Mouse (Mus musculus): ENCODE results near the gene Gstt1. TPM values are rescaled to one million over a fixed set of nuclear protein-coding genes. Genes with fewer than 3 reads are reported as not detected.

The Gstt1 gene
- polyA plus RNA-seq, 1 experiment from 2014 or later, result 17.3 TPM

DNA sequence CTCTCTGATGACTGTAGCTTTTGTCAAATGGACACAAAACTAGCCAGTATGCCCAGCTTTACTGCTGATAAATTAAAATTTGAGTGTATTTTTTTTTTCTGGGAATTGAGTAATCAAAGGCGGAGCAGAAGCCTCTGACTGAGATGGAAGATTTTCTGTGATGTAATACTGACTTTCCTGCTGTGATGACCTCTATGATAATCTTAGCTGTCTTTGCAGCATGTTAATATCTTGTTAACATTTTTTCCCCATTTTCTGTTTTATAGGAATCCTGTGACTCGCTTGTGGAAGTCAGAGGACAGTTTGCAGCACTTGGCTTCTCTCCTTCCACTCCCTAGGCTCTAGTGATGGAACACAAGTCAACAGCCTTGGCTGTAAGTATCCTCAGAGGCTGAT lies 31.9 kb upstream of the Gstt1 start:
- 84% methylated on average over 2 of the region's 2 CpGs for WGBS
- Histone ChIP-seq H3K27me3 (ENCODE audit: insufficient read depth, poor library complexity, severe bottlenecking) (peaks cover 20% of the 10 kb centered on the region), H3K4me1 (peaks cover 18% of the 10 kb centered on the region), H3K9me3 (no peaks in the 10 kb centered on the region), H3K27ac (no peak overlapping the region), H3K36me3 (no peaks in the 10 kb centered on the region), H3K4me3 (no peak overlapping the region)
- no peak for DNase-seq (ENCODE audit: low spot score)

DNA sequence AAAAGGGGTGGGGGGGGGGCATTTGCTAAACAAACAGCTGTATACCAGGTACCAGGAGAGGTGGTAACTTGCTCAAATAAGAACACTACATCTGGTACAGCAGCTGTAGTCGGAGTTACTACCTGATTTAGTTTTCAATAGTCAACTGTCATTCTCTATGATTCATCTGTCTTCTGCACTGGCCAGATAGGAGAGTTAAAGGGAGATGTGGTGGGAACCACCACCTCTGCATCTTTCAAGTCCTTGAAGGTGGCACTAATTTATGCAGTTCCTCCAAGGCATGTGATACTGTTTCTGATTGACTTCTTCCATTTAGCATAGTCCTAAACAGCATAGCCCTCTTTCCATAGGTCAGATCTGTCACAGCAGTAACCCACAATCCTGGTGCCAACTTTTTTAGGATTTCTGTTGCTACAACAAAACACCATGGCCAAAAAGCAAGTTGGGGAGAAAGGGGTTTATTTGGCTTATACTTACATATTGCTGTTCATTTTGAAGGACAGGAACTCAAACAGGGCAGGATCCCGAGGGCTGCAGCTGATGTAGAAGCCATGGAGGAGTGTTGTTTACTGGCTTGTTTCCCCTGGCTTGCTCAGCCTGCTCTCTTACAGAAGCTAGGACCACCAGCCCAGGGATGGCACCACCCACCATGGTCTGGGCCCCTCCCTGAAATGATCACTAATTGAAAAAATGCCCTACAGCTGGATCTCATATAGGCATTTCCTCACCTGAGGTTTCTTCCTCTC lies 31.3 kb upstream of the Gstt1 start:
- no peaks in the 10 kb centered on the region for H3K36me3 ChIP-seq
- peaks cover 20% of the 10 kb centered on the region for H3K27me3 ChIP-seq (ENCODE audit: insufficient read depth, poor library complexity, severe bottlenecking)
- WGBS, result 74% methylated on average over 2 of the region's 2 CpGs
- peaks cover 15% of the 10 kb centered on the region for H3K4me1 ChIP-seq
- no peak for DNase-seq (ENCODE audit: low spot score)
- no peak overlapping the region for H3K27ac ChIP-seq
- no peak overlapping the region for H3K4me3 ChIP-seq
- no peaks in the 10 kb centered on the region for H3K9me3 ChIP-seq

DNA sequence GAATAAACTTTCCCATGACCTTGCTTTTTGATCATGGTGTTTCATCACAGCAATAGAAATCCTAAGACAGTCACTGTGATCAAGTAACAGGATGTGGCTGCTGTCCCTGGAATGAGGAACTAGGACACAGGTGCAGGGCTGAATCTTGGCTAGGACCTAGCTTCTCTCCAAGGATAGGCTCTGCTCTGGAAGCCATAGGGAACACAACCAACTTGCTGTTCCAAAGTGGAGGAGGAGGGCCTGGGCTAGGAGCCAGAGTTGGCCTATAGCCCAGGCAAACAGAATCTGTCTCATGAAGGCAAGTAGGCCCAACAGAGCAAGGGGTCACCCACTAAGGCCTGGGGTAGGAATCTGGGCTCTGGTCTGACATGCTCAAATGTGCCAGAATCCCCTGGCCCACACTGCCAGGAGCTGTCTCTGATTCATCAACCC lies 30.1 kb upstream of the Gstt1 start:
- peaks cover 13% of the 10 kb centered on the region for H3K27me3 ChIP-seq (ENCODE audit: insufficient read depth, poor library complexity, severe bottlenecking)

DNA sequence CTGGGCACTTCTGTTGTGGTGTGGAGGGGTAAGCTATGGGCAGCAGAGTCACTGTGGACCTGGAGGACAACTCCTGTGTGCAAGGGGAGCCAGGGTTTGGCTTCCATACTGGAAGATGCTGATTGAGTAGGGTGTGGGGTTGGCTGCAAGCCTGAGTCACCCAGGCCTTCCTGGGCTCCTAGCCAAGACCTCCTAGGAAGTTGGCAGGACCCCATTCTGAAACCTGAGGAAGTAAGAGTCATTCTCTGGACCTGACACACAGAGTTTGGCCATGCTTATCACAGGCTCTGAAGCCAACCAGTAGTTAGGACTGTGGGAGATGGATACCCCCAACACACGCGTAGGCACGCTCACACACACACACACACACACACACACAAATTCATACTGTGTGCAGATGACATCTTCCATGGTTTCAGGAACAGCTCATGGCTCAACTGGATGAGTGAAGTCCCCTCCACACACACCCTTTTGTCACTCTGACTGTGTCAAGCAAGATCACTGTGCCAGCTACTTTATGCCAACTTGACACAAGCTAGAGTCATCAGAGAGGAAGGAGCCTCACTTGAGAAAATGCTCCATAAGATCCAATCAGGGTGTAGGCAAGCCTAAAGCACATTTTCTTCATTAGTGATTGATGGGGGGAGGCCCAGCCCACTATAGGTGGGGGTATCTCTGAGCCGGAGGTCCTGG lies 29.4 kb upstream of the Gstt1 start:
- 83% methylated on average over 4 of the region's 4 CpGs for WGBS
- H3K27me3 ChIP-seq (ENCODE audit: insufficient read depth, poor library complexity, severe bottlenecking), result peaks cover 6% of the 10 kb centered on the region
- no peak for DNase-seq (ENCODE audit: low spot score)
- H3K4me1 ChIP-seq, result no peaks in the 10 kb centered on the region
- no peaks in the 10 kb centered on the region for H3K36me3 ChIP-seq
- no peaks in the 10 kb centered on the region for H3K9me3 ChIP-seq
- no peak overlapping the region for H3K4me3 ChIP-seq
- no peak overlapping the region for H3K27ac ChIP-seq

More for the DNA sequence above, 30.1 kb upstream of the Gstt1 start:
- Histone ChIP-seq H3K4me1 (peaks cover 3% of the 10 kb centered on the region; the same call in 1 of the 2 replicates), H3K9me3 (no peaks in the 10 kb centered on the region), H3K36me3 (no peaks in the 10 kb centered on the region), H3K4me3 (no peak overlapping the region), H3K27ac (no peak overlapping the region)
- DNase-seq (ENCODE audit: low spot score), result no peak

DNA sequence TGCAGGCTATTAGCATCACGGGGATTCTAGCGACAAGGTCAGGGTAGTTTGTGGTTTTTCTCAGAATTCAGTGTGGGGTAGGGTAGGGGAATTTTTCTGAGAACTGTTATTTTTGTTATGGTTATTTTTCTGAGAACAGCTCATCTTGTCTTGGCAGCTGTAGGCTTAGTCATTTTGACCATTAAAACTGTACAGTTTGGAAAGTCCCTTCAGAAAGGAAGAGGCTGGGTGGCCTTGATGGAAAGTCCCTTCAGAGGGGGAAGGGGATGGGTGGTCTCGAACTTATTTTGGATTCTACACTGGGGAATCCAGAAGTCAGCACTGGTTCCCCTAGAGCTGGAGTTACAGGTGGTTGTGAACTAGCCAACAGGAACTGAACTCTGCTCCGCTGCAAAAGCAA lies 26.1 kb upstream of the Gstt1 start:
- 80% methylated on average over 4 of the region's 4 CpGs for WGBS
- Histone ChIP-seq H3K9me3 (no peaks in the 10 kb centered on the region), H3K4me1 (no peaks in the 10 kb centered on the region)

DNA sequence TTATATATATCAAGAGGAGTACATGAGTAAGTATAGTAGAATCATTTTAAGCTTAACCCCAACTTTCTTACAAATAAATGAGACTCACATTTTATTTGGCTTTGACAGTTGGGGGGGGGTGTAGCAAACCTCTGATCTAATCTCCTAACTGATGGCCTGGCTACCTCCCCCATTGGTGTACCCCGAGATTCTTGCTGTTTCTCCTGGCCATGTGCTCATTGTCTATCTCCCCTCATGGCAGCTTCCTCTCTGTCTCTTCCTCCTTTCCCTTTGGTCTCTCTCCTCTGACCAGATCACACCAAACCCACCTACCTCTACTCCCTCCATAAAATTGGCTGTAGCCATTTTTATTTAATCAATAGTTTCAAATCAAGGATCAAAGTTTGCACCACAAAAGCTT lies 25.4 kb upstream of the Gstt1 start:
- no peak for DNase-seq (ENCODE audit: low spot score)
- no peaks in the 10 kb centered on the region for H3K36me3 ChIP-seq
- 87% methylated on average over 1 of the region's 1 CpGs for WGBS
- no peaks in the 10 kb centered on the region for H3K27me3 ChIP-seq (ENCODE audit: insufficient read depth, poor library complexity, severe bottlenecking)
- no peak overlapping the region for H3K27ac ChIP-seq
- H3K9me3 ChIP-seq, result no peaks in the 10 kb centered on the region
- H3K4me1 ChIP-seq, result no peaks in the 10 kb centered on the region
- H3K4me3 ChIP-seq, result no peak overlapping the region

More for the DNA sequence above, 26.1 kb upstream of the Gstt1 start:
- H3K27ac ChIP-seq, result no peak overlapping the region
- no peak for DNase-seq (ENCODE audit: low spot score)
- H3K27me3 ChIP-seq (ENCODE audit: insufficient read depth, poor library complexity, severe bottlenecking), result no peaks in the 10 kb centered on the region
- no peaks in the 10 kb centered on the region for H3K36me3 ChIP-seq
- H3K4me3 ChIP-seq, result no peak overlapping the region

DNA sequence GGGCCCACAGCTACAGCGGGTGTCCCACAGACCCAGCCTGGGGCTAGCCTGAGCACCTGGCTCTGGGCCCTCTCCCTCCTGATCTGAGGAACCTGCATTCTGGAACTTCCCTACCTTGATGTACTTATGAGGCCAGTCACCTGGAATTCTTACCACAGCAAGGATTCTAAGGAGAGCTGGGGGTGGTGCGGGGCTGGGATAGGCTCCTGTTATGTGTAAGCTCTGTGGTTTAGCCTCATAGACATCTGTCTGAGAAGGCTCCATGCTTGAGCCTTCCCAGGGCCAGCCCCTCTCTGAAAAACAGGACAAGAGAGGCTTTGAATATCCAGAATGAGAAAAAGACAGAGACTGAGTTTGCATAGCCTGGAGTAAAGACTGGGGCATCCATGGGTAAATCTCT lies 24.1 kb upstream of the Gstt1 start, which contains the start of gene Gstt4:
Gstt4 (minus strand) TSS at position 101 of the 400 bp plus-strand sequence.
- Histone ChIP-seq H3K9me3 (no peaks in the 10 kb centered on the region), H3K36me3 (no peaks in the 10 kb centered on the region), H3K27ac (no peak within 1 kb of the TSS), H3K4me3 (no peak within 1 kb of the TSS), H3K4me1 (no peaks in the 10 kb centered on the region), H3K27me3 (ENCODE audit: insufficient read depth, poor library complexity, severe bottlenecking) (no peaks in the 10 kb centered on the region)
- 86% methylated on average over 2 of the region's 2 CpGs for WGBS
- no peak for DNase-seq (ENCODE audit: low spot score)

DNA sequence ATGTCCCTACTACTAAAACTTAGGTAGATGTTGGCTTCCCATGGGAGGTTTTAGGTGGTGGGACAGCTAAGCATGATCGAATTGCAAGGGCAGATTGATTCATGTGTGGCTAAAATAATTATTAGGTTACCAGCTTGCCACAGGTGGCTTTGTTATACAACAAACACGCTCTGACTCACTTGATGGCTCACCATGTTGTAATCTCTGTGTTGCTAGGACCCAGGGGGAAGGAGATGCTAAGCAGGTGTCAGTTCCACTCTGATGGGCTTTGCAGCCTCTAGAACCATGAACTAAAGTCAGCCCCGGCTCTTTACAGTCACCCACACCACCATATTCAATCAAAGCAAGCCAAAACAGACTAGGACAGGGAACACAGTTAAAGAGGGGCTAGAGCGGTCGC lies 21.5 kb upstream of the Gstt1 start:
- 80% methylated on average over 5 of the region's 5 CpGs for WGBS
- Histone ChIP-seq H3K4me1 (no peaks in the 10 kb centered on the region), H3K9me3 (no peaks in the 10 kb centered on the region), H3K4me3 (no peak overlapping the region), H3K27ac (no peak overlapping the region), H3K36me3 (no peaks in the 10 kb centered on the region), H3K27me3 (ENCODE audit: insufficient read depth, poor library complexity, severe bottlenecking) (no peaks in the 10 kb centered on the region)
- DNase-seq (ENCODE audit: low spot score), result no peak

DNA sequence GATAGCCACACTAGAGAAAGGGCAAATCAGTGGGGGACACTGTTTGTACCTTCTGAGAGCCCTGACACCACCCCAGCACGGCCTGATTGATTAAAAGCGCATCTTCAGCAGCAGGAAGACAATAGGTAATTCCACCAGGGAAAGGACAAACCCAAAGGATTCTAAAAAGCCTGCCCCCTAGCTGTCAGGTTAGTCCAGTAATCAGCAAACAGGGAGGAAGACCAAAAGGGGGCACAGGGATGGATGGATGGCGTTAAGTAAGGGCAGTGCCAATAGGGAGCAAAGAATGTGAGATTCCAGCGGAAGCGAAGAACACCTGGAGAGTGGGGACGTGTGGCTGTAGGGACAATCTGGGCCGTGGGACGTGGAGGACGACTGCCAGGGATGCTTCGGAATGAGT lies 20.3 kb upstream of the Gstt1 start:
- Histone ChIP-seq H3K4me1 (no peaks in the 10 kb centered on the region), H3K4me3 (no peak overlapping the region), H3K36me3 (no peaks in the 10 kb centered on the region), H3K27ac (no peak overlapping the region), H3K27me3 (ENCODE audit: insufficient read depth, poor library complexity, severe bottlenecking) (no peaks in the 10 kb centered on the region), H3K9me3 (no peaks in the 10 kb centered on the region)
- no peak for DNase-seq (ENCODE audit: low spot score)
- WGBS, result 52% methylated on average over 10 of the region's 10 CpGs

DNA sequence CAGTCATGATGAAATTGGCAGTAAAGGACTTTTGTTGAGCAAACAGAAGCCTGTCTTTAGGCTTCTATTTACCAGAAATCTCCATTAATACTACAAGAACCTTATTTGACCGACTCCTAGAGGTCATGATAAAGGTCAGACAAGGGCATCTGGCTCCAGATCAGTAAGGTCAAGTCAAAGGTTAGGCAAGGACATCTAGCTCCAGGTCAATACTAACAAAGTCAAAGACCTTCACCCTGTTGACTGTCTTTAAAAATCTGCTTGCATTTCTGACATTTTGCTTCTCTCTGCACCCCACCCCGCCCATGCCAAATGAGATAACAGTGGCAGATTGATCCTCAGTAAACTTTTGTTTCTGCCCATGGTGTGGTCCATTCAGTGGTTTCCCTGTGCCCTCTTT lies 5.8 kb upstream of the Gstt1 start:
- no peak for DNase-seq (ENCODE audit: low spot score)
- Histone ChIP-seq H3K36me3 (no peaks in the 10 kb centered on the region), H3K4me3 (no peak overlapping the region), H3K9me3 (no peaks in the 10 kb centered on the region), H3K27ac (no peak overlapping the region), H3K27me3 (ENCODE audit: insufficient read depth, poor library complexity, severe bottlenecking) (peaks cover 6% of the 10 kb centered on the region), H3K4me1 (no peaks in the 10 kb centered on the region)
- 73% methylated on average over 2 of the region's 2 CpGs for WGBS

DNA sequence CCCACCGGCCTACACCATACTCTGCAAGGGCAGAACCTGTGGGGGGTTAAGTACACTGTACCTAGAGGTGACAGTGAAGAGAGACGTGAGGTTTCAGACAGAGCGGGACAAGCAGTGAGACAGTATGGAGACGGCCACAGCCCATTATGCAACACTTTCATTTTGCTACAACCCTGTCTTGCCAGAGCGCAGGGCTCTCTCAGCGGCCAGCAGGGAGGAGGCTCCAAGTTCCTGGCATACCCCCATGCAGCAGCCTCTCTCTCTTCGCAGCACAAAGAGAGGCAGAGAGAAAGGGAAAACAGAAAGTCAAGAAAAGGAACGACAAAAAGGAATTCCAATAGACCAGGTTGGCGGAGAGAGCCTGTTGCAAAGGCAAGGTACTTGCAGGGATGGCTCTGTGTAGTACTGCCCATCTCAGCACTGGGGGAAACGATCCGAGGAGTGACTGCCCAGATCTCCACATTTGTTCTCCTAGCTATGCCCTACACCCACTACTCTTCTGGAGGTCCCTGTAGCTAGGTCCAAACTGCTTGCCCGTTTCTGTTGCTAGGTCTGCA lies 687 bp downstream of the Gstt1 start:
- no peak for DNase-seq (ENCODE audit: low spot score)
- WGBS, result 2% methylated on average over 12 of the region's 12 CpGs

DNA sequence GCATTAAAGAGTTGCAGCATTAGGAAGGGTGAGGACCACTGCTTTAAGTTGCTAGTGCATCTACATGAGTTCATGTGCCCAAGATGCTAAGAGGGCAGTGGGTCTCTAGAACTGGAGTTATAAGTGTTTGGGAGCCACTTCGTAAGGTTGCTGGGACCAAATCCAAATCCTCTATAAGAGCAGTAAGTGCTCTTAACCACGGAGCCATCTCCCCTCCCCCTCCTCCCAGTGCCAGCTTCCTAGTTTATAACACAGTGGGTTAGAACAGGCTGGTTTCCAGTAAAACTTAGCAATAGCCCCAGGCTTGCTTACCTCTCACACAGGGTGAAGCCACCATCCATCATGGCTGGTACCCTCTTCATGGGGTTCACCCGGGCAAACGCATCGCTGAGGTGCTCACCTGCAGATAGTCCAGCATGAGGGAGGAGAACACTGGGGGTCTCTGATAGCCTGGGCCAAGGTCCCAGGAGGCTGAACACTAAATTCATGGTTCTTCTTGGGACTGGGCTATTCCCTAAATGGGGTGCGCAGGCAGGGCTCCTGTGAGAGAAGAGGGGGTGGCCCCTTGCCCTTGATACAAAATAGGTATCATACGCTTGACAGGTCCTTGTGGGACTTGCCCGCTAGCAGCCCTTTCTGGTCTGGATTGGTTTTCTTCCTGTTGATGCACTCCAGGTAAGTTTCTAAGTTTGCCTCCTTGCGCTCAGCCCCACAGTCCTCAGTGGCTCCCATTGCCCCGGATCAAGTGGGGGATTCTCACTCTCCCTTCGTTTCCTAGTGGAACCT lies 1.5 kb downstream of the Gstt1 start:
- Histone ChIP-seq H3K4me3 (peak overlapping the region; percentile 58), H3K4me1 (peaks cover 19% of the 10 kb centered on the region), H3K27me3 (ENCODE audit: insufficient read depth, poor library complexity, severe bottlenecking) (peaks cover 11% of the 10 kb centered on the region), H3K9me3 (no peaks in the 10 kb centered on the region), H3K36me3 (no peaks in the 10 kb centered on the region), H3K27ac (peak overlapping the region; percentile 48; the same call in 1 of the 2 replicates)
- DNase-seq (ENCODE audit: low spot score), result no peak
- 34% methylated on average over 11 of the region's 11 CpGs for WGBS

More for the DNA sequence above, 687 bp downstream of the Gstt1 start:
- H3K36me3 ChIP-seq, result no peaks in the 10 kb centered on the region
- H3K4me3 ChIP-seq, result peak overlapping the region; percentile 58
- peaks cover 11% of the 10 kb centered on the region for H3K27me3 ChIP-seq (ENCODE audit: insufficient read depth, poor library complexity, severe bottlenecking)
- H3K4me1 ChIP-seq, result peaks cover 19% of the 10 kb centered on the region
- H3K27ac ChIP-seq, result peak overlapping the region; percentile 48
- no peaks in the 10 kb centered on the region for H3K9me3 ChIP-seq
